Mouse (Mus musculus): ENCODE results near the gene Phf23.

- TF ChIP-seq CTCF (conservative IDR thresholded peaks at IDR 0.05; ENCODE audit: insufficient read depth, insufficient read length, low read depth, low read length): no peak
- no peak for TF ChIP-seq POLR2A (IDR thresholded peaks at IDR 0.05; ENCODE audit: low read depth, low read length)
Observed at GRCm38 (mm10) chr11:69991711-69992110, 3.9 kb upstream of the Phf23 start.
